Mouse (Mus musculus) embryonic facial prominence, embryonic 12.5 days (tissue): ENCODE data around the gene Enpep. TPM values are rescaled to one million over a fixed set of nuclear protein-coding genes. Genes with fewer than 3 reads are reported as not detected.
A peak's percentile ranks its signal among the peaks of the same experiment; 100 is the strongest.

Experiments used
- ATAC-seq: fragments of 200-750 bp; cut with Nextera tagmentation; 2 replicates; pipeline ENCODE4 v1.8.0; 2017; ENCODE audit not compliant: insufficient number of reproducible peaks, insufficient read depth, low FRiP score, low TSS enrichment
- H3K27ac ChIP-seq: fragments of 300-500 bp; sonication (generic); 2 replicates; pipeline ENCODE4 v1.5.1; 2016; ENCODE audit warnings: mild to moderate bottlenecking
- H3K27me3 ChIP-seq: fragments of 300-500 bp; sonication (generic); 2 replicates; pipeline ENCODE4 v1.6.1; 2016; ENCODE audit warnings: mild to moderate bottlenecking, moderate library complexity
- H3K36me3 ChIP-seq: fragments of 300-500 bp; sonication (generic); 2 replicates; pipeline ENCODE4 v1.6.1; 2016; ENCODE audit warnings: mild to moderate bottlenecking
- H3K4me1 ChIP-seq: fragments of 300-500 bp; sonication (generic); 2 replicates; pipeline ENCODE4 v1.6.1; 2016
- H3K4me2 ChIP-seq: fragments of 300-500 bp; sonication (generic); replicated peaks from 2 replicates; pipeline ENCODE4 v1.6.1; 2016; ENCODE audit warnings: mild to moderate bottlenecking, moderate library complexity
- H3K4me3 ChIP-seq: fragments of 300-500 bp; sonication (generic); 2 replicates; pipeline ENCODE4 v1.5.1; 2016; ENCODE audit warnings: mild to moderate bottlenecking
- H3K9ac ChIP-seq: fragments of 300-500 bp; sonication (generic); 2 replicates; pipeline ENCODE4 v1.6.1; 2016; ENCODE audit warnings: mild to moderate bottlenecking, moderate library complexity
- H3K9me3 ChIP-seq: fragments of 300-500 bp; sonication (generic); 2 replicates; pipeline ENCODE4 v1.6.1; 2016; ENCODE audit warnings: mild to moderate bottlenecking, moderate library complexity
- WGBS: fragments of 180-500 bp; shearing (Covaris S2); methylation state at CpG from one replicate; pipeline ENCODE4 v1.1.7; 2016; 5-methylcytosine and 5-hydroxymethylcytosine counted together
- polyA plus RNA-seq: library from polyadenylated mRNA; unstranded; fragments of >200 nt; fragmentation: Nextera tagmentation; extraction: Ambion mirVana; gene quantifications from 2 replicates; pipeline ENCODE4 v1.2.1, GENCODE M21; 2016

Gene Enpep
- polyA plus RNA-seq, 1 experiment from 2014 or later: 3.7 TPM

GRCm38 (mm10) chr3:129279441-129279840 is 53.1 kb downstream of the Enpep start:
- Histone ChIP-seq H3K9me3 (no peaks in the 10 kb centered on the region), H3K27ac (no peak overlapping the region), H3K27me3 (no peaks in the 10 kb centered on the region), H3K4me2 (no peak overlapping the region), H3K9ac (no peak overlapping the region), H3K4me3 (no peak overlapping the region), H3K4me1 (no peaks in the 10 kb centered on the region), H3K36me3 (no peaks in the 10 kb centered on the region)
- ATAC-seq: no peak
- WGBS: 89% methylated on average over 8 of the region's 8 CpGs

DNA sequence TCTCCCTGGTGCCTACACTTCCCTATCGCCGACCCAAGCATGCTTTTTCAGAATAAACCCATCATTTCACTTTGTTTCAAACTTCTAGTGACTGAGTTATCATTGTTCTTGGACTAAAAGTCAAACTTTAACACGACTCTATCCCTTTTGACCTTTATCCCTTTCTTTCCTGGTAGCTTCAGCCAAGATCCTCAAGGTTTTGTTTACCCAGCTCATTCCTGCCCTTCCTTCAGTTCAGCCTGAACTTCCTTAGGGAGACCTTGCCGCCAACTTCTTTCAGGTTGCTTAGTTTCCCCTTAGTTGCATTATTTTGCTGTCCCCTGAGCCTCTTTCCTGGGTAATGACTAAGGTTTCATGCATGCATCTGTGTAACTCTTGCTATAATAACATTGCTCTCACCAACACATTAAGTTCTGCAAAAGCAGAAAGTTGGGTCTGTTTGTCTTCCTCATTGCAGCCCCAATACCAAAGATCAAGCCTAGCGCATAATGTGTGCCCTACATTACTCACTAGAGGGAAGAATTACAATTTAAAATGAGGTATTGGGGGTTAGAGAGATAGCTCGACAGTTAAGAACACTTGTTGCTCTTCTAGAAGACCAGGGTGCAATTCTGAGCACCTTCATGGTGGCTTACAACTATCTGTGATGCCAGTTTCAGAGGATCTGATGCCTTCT is 59.2 kb downstream of the Enpep start:
- ATAC-seq: no peak
- no peaks in the 10 kb centered on the region for H3K27me3 ChIP-seq
- H3K4me2 ChIP-seq: no peak overlapping the region
- H3K27ac ChIP-seq: no peak overlapping the region
- 78% methylated on average over 6 of the region's 6 CpGs for WGBS
- H3K36me3 ChIP-seq: no peaks in the 10 kb centered on the region
- no peak overlapping the region for H3K9ac ChIP-seq
- H3K4me3 ChIP-seq: no peak overlapping the region
- H3K4me1 ChIP-seq: no peaks in the 10 kb centered on the region
- H3K9me3 ChIP-seq: no peaks in the 10 kb centered on the region

DNA sequence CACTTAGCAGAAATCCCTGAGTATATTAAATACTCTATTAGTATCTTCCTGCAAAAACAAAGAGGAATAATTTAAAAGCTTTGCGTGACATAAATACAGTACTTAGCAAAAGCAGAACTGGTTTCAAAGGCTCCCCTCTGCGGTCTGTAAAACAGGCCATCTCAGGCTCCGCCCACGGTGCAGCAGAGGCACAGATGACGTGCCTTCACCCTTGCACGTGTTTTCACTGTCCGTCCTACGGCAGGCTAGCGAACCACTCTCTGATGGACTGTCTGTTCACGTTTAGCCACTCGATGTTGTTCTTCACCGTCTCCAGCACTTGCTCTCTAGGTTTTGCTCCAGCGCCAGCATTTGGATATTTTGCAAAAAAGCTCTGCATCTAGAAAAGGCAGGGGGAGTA is 62.5 kb downstream of the Enpep start:
- Histone ChIP-seq H3K4me2 (no peak overlapping the region), H3K4me3 (no peak overlapping the region), H3K9me3 (no peaks in the 10 kb centered on the region), H3K36me3 (no peaks in the 10 kb centered on the region), H3K27me3 (no peaks in the 10 kb centered on the region), H3K9ac (no peak overlapping the region), H3K27ac (no peak overlapping the region), H3K4me1 (no peaks in the 10 kb centered on the region)
- WGBS: 50% methylated on average over 13 of the region's 13 CpGs
- ATAC-seq: no peak

- Histone ChIP-seq H3K27me3 (no peaks in the 10 kb centered on the region), H3K9ac (no peak overlapping the region), H3K4me3 (no peak overlapping the region), H3K27ac (no peak overlapping the region), H3K36me3 (no peaks in the 10 kb centered on the region), H3K4me2 (no peak overlapping the region), H3K4me1 (no peaks in the 10 kb centered on the region), H3K9me3 (no peaks in the 10 kb centered on the region)
- no peak for ATAC-seq
- 82% methylated on average over 12 of the region's 12 CpGs for WGBS
These were observed 63.4 kb downstream of the Enpep start for GRCm38 (mm10) chr3:129268886-129269683.

- H3K4me3 ChIP-seq: no peak overlapping the region
- no peak for ATAC-seq
- WGBS: 80% methylated on average over 5 of the region's 5 CpGs
- H3K9me3 ChIP-seq: no peaks in the 10 kb centered on the region
- H3K4me1 ChIP-seq: no peaks in the 10 kb centered on the region
- H3K4me2 ChIP-seq: no peak overlapping the region
- H3K9ac ChIP-seq: no peak overlapping the region
- no peaks in the 10 kb centered on the region for H3K27me3 ChIP-seq
- H3K36me3 ChIP-seq: no peaks in the 10 kb centered on the region
- no peak overlapping the region for H3K27ac ChIP-seq
These were observed 74.0 kb downstream of the Enpep start for GRCm38 (mm10) chr3:129258497-129258896.

DNA sequence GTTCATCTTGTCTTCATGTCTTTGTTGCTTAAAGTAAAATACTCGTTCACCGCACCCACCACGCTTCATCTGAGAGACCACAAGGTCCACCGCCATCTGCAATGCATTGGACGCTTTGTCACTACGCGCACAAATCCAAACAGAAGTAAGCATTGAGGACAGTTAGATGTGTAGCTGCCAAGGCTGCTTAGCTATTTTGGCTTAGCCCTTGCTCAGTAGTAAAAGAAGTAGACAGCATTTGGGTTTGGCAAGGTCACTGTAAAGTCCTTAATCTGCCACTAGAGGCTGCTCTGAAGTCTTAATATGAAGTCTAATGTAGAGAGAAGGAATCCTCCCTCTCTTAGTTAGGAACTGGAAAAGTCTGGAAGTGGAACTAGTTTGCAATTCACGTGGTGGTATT is 75.8 kb downstream of the Enpep start:
- ATAC-seq: no peak
- H3K27ac ChIP-seq: no peak overlapping the region
- H3K9me3 ChIP-seq: no peaks in the 10 kb centered on the region
- no peaks in the 10 kb centered on the region for H3K36me3 ChIP-seq
- no peaks in the 10 kb centered on the region for H3K27me3 ChIP-seq
- H3K4me2 ChIP-seq: peak overlapping the region; percentile 44
- H3K9ac ChIP-seq: no peak overlapping the region
- no peaks in the 10 kb centered on the region for H3K4me1 ChIP-seq
- WGBS: 71% methylated on average over 8 of the region's 8 CpGs
- H3K4me3 ChIP-seq: peak overlapping the region; percentile 18; the same call in 1 of the 2 replicates

GRCm38 (mm10) chr3:129256283-129256682 is 76.2 kb downstream of the Enpep start:
- ATAC-seq: no peak
- no peak overlapping the region for H3K27ac ChIP-seq

GRCm38 (mm10) chr3:129254246-129254645 is 78.3 kb downstream of the Enpep start:
- no peak for ATAC-seq
- no peak overlapping the region for H3K27ac ChIP-seq
- H3K27me3 ChIP-seq: no peaks in the 10 kb centered on the region
- no peak overlapping the region for H3K4me2 ChIP-seq
- H3K36me3 ChIP-seq: no peaks in the 10 kb centered on the region
- WGBS: 47% methylated on average over 10 of the region's 10 CpGs
- H3K4me3 ChIP-seq: no peak overlapping the region
- H3K4me1 ChIP-seq: no peaks in the 10 kb centered on the region
- no peaks in the 10 kb centered on the region for H3K9me3 ChIP-seq
- no peak overlapping the region for H3K9ac ChIP-seq

More at GRCm38 (mm10) chr3:129256283-129256682, 76.2 kb downstream of the Enpep start:
- H3K27me3 ChIP-seq: no peaks in the 10 kb centered on the region
- H3K9ac ChIP-seq: no peak overlapping the region
- WGBS: 49% methylated on average over 19 of the region's 19 CpGs
- peak overlapping the region; percentile 18; the same call in 1 of the 2 replicates for H3K4me3 ChIP-seq
- H3K36me3 ChIP-seq: no peaks in the 10 kb centered on the region
- H3K9me3 ChIP-seq: no peaks in the 10 kb centered on the region
- peak overlapping the region; percentile 44 for H3K4me2 ChIP-seq
- H3K4me1 ChIP-seq: no peaks in the 10 kb centered on the region

- WGBS: 87% methylated on average over 9 of the region's 9 CpGs
- no peaks in the 10 kb centered on the region for H3K27me3 ChIP-seq
- no peaks in the 10 kb centered on the region for H3K4me1 ChIP-seq
- no peak overlapping the region for H3K4me2 ChIP-seq
- H3K27ac ChIP-seq: no peak overlapping the region
- ATAC-seq: no peak
- H3K36me3 ChIP-seq: no peaks in the 10 kb centered on the region
- H3K9me3 ChIP-seq: no peaks in the 10 kb centered on the region
- H3K4me3 ChIP-seq: no peak overlapping the region
- no peak overlapping the region for H3K9ac ChIP-seq
These were observed 81.5 kb downstream of the Enpep start for GRCm38 (mm10) chr3:129250997-129251396.

DNA sequence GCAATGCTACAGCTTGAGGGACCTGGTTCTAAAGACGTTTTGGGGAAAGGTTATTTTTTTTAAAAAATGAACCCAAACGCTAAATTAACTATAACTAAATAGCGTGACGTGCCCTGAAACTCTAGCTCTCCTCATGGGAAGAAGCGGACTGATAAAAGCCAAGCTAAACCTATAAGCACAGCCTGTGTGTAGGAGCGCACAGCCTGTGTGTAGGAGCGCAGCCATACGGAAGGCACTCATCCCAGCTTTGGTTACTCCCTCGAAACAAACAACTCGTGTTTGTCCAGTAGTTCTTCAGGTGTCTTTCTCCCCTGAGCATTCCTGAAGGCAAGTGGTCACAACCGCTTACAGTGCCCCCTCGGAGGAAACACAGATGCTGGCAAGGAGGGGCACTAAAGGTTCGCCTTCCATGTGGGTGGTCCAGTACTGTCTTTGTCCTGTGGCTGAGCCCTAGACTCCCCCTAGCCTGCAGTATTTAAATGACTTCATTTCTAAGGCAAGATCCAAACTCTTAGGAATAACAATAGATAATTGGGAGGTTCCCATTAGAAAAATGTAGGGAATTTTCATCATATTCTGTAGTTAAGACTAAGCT is 93.8 kb downstream of the Enpep start:
- Histone ChIP-seq H3K4me1 (0 out of 2 replicates have a peak, but pooled peaks cover 2% of the 10 kb centered on the region), H3K27ac (no peak overlapping the region), H3K4me2 (peak overlapping the region; percentile 30; the same call in 1 of the 2 replicates), H3K9ac (no peak overlapping the region), H3K4me3 (no peak overlapping the region), H3K27me3 (0 out of 2 replicates have a peak, but pooled peaks cover 2% of the 10 kb centered on the region), H3K9me3 (no peaks in the 10 kb centered on the region), H3K36me3 (no peaks in the 10 kb centered on the region)
- ATAC-seq: no peak
- 19% methylated on average over 13 of the region's 13 CpGs for WGBS

GRCm38 (mm10) chr3:129238010-129238409 is 94.5 kb downstream of the Enpep start:
- no peak for ATAC-seq
- WGBS: 51% methylated on average over 1 of the region's 1 CpGs
- H3K9ac ChIP-seq: no peak overlapping the region
- 0 out of 2 replicates have a peak, but pooled peaks cover 2% of the 10 kb centered on the region for H3K4me1 ChIP-seq
- no peaks in the 10 kb centered on the region for H3K9me3 ChIP-seq
- H3K27ac ChIP-seq: no peak overlapping the region
- no peak overlapping the region for H3K4me3 ChIP-seq
- H3K36me3 ChIP-seq: no peaks in the 10 kb centered on the region
- no peak overlapping the region for H3K4me2 ChIP-seq
- H3K27me3 ChIP-seq: 0 out of 2 replicates have a peak, but pooled peaks cover 2% of the 10 kb centered on the region
